Mouse (Mus musculus) heart, adult 18-20 months (tissue): ENCODE results near the gene Mphosph9. TPM values are rescaled to one million over a fixed set of nuclear protein-coding genes. Genes with fewer than 3 reads are reported as not detected.
"Not testable (repeated sequence)": the region's sequence is repeated elsewhere in the genome, so short reads cannot be mapped to it uniquely, and the experiment has no call there.

Experiments used
- DNase-seq, 2 experiments: peaks; one replicate each; pipeline ENCODE4 v3.0.0; 2021 to 2022; ENCODE audit warnings: mixed read lengths in 1 of 2
- total RNA-seq, 2 experiments: library from RNA; stranded (reverse); gene quantifications; 2 replicates each; pipeline ENCODE4 v1.2.3; 2021

Mphosph9 gene
- total RNA-seq, 2 experiments from 2014 or later: 3.9 to 5.5 TPM

DNA sequence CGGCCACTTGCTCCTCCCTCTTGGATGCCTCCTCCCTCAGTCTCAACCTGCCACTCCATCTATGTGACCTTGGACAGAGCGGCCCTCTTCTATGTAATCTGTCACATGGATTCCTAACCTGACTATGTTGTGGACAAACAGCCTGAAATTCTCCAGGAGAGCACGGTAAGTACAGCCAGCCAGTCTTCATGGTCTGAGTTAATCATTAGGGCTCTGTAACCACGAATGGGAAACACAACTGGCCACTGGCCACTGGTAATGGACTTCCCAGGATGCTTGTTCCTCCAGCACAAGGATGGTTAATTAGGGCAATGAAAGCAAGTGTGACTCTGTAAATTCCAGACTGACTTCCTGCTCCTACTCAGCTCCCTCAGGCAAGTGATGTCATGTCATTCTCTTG lies 91.6 kb downstream of the Mphosph9 start:
- DNase-seq: peak in 1 of 2 experiments; percentile 22

DNA sequence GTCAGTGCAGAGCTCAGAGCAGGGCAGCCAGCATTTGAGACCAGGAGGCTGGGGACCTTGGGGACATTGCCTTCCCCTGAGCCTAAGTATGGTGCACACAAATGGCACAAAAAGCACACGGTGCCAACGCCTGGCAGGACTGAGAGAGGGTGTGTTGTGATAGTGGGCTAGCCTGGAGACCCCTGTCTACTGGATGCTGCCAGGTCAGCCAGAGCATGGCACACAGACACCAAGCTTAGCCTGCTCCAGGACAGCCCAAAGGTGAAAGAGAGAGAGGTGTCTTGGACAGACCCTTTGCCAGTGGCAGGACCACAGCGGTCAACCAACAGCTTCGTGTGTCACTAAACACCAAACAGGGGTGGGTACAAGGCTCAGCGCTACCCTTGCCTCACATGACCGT lies 93.0 kb downstream of the Mphosph9 start:
- DNase-seq: peak in 1 of 2 experiments; percentile 7

DNA sequence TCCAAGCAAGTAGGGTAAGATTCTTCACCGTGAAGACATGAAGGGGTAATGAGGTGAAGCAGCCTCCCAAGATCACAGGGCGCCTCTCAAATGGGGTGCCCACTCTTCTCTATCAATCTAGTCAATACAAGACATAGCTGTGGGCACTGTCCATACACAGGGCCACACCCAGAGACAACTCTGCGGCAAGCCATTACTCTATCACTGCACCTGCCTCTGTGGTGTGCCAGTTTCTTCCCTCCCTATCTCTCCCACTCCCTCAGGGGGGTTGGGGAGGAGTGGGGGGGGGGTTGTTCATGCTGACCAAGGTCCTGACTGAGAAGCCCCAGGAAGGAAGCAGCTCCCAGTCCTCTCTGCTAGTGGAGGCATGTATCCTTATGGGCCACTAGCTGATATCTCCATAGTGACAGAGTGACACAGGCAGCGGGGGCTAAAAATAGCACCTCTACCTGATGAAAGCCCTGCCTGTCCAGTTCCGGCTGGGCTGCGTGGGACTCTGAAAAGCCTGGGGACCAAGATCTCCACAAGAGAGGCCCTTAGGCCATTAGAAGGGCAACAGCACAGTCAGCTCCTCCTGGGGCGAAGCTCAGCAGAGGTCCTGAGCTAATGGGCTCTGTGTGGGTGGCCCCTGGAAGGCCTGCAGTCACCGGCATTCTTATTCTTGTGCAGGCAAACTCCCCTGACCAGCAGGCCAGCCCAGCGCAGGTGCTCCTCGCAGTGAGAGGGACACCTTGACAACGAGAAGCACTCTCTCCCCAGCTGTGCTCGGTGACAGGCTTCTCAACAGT lies 93.7 kb downstream of the Mphosph9 start:
- peak; percentile 49 to 63 for DNase-seq

DNA sequence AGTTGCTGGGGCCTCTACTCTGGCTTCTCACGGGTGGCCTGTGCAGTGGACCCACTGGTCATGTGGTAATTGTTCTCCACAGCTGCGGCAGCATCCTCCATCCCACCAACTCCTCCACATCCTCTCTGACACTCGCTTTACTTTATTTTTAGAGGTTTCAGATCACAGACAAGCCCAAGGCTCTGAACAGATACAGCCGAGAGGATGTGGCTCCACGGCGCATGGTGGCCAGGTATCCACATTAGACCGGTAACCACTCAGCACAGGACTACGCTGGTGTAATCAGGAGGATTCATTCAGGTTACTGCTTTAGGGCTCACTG lies 94.7 kb downstream of the Mphosph9 start:
- DNase-seq: no peak

DNA sequence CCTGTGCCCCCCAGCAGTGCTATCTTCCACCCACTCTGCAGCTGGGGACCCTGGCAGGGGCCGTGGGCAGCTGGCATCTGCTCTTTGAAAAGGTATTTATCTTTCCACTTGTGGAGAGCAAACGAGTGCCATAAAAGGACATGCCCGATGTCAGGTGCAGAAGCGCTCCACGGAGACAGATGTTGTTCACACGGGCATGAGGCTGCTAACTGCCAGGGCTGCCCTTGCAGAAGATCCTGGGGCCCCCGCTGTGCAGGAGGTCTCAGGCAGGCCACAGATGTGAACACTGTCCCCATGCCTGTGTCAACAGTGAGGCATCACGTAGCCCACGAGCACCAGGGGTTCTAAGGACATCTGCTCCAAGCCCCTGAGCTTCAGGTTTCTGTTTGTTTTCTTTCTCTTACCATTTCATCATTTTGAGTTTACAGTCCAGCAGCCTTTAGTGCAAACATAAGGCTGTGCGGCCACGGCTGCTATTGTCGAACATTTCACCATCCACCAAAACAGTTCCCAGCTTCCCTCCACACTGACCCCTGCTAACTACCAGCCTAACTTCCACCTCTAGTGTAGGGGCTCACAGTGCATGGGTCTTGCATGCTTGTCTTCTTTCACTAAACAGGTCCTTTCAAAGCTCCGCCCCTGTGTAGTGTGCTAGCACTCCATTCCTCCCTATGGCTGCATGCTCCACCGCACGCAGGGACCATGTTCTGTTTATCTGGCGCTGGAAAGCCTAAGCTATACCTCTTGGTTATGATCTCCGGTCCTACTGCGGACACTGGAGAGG lies 95.2 kb downstream of the Mphosph9 start:
- DNase-seq: peak in 1 of 2 experiments; percentile 17

DNA sequence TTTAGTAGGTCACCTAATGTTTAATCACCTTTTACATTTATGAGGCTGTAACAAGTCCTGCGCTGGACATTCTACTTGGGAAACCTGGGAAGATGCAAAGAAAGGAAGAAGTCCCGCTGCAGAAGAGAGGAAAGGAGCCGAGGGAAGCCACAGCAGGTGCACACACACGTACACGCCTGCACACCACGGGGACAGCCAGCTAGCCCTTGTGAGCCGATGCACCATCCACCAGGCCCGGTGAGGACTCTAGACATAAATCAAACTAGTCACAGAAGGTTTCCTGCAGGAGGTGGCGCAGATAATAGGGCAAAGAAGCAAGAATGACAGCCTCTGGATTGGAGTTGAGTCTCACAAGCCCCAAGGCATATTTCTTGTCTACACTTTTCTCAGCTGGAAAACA lies 97.3 kb downstream of the Mphosph9 start:
- DNase-seq: no peak

DNA sequence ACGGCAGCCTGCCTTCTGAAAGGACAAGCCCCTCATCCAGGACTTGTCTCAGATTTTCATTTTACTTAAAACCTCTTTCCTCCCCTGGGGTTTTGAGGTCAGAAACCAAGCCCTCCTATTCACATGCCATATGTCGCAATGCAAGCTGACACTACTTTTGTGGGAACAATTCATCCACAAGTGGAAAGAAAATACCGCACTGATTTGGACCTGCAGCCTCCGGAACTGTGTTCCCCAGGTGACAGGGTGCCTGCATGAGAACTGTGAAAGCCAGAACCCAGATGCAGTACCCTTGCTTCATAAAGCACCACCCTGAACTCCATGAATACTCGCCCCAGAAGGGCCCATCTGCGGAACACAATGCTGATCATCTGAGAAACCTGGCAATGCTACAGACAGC lies 100.6 kb downstream of the Mphosph9 start:
- no peak for DNase-seq

DNA sequence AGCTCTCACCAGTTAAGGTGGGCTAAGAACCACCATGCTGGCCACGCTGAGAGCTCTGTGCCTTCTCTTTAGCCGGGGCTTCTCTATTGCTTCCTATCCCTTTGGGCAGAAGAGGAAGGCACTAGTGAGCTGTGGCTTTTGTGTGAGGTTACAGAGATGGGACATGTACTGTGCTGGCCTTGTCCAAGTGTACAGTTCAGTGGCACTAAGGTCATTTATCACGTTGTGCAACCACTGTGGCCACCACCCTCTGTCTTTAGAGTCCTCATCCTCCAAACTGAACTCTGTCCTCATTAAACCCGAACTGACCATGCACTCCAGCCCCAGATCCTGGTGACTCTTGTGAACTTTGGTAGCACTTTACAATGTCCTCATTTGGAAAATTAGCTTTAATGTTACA lies 101.3 kb downstream of the Mphosph9 start:
- DNase-seq: no peak

DNA sequence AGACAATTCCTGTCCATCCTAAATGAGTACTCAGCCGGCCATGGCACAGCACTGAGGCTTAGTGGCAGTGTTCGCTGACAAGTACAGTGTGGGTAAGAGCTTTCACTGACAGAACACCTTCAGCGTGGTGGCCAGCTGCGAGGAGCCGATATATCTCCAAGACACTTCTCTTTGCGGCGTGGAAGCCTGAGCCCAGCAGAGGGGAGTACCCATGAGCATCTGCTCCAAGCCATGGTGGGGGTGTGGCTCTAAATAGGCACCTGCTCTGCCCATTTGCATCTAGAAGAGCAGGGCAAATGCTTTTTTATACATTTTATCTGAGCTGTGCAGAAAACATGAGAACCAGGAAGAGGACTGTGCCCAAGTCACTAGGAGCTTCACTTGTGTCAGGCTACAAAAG lies 101.9 kb downstream of the Mphosph9 start:
- DNase-seq: no peak

DNA sequence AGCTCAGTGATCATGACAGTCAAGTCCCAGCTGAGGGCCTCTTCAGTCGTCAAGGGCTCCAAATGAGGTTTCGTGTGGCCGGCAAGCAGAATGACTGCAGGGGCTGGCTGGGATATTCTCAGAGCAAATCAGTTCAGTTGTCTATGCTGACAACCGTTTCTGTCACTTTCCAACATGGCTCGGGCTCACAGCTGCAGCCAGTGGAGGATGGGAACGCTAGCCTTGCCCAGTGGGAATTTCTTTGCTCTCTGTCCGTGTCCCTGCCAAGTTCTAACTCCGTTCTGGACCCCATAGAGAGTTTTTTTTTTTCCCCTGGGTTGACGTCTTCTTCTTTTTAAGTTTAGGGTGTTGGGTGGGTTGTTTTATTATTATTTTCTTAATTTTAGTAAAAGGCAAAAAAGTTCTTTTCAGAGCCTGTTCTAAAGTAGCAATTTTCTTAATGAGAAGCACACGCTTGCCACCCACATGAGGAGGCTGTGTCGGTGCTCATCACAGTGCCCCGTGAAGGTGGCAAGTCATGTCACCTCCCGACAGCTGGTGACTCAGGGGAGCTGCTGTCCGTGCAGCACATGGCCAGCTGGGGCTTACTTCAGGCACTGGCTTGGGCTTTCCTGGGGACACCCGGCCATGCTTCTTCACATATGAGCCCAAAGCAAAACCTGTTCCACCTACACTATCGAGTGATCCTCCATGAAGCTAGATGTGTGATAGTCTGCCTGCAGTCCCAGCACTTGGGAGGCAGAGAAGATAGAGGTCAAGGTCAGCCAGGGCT lies 103.3 kb downstream of the Mphosph9 start:
- DNase-seq: peak in 1 of 2 experiments; percentile 77

DNA sequence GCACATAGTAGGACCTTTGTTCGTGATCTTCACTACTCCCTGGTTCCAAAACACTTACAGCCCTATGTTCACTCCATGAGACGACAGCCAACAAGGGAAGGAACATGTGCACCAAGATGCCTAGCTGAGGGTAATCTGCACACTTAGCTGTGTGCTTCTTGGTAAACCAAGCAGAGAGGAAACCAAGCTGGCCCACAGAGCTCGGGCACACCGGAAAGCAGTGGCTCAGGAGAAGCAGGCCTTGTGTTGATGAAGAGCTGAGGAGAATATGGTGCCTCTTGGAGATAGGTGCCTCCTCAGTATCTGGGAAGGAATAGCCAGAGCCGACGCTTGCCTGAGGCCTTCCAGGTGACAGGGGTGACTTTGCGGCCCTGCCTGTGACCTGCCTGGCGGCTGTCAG lies 104.2 kb downstream of the Mphosph9 start:
- no peak for DNase-seq

DNA sequence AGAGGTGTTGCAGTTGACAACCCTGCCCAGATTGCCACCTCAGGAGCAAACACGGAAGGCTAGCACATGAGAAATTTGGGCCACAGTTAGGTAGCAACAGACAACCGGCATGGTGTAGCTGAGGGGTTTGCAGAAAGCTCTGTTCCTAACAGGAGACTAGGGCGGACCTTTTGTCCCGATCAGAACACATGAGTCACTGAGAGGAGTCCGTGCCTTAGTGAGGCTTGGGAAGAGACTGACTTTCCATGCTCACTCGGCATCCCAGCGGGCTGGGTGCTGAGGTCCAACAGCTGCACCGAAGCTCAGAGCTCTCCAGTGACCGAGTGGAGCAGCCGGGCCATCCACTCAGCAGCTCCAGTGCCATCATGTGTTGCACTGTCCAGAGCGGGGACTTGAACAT lies 105.1 kb downstream of the Mphosph9 start:
- DNase-seq: peak in 1 of 2 experiments; percentile 66

DNA sequence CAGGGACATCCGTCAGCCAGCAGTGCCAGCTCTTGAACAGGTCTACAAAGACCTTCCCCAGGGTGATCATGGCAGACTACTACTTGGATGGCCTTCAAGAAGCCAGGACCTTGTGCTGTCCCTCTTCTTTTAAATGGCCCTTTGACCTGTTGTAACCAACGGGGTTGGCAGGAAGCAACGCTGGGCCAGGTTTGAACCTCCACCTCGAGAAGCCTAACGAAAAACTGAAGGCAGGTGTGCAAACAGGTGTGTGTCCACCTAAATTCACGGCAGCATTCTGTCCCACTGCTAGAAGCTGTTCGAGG lies 106.1 kb downstream of the Mphosph9 start:
- no peak for DNase-seq

DNA sequence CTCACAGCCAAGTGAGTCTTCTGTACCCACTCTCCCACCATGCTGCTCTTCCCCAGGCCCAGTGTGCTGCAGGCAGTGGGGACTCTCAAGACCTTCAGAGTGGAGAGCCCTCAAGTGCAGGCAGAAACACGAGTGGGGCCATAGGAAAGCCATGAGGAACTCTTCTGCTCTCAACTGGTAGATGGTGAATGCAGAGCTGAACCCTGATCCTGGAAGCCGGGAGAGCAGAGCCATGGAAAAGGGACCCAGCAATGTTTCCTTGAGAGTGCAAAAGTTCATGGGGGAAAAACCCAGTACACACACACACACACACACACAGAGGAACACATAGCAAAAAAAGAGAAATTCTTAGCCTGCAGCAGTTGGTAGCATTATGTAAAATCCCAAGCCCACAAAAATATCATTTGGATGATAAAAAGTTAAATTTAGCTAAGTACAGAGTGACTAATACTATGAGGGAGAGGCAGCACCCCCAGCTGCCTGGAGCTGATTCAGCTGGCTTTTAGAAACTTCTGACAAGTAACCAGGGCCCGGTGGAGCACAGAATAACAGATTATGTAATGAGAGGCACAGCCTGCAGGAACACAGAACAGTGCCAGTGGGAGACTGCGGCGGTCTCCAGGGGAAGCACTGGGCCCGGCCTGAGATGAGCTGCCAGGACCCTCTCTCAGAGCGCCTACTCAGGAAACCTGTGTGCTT lies 106.6 kb downstream of the Mphosph9 start:
- peak; percentile 87 to 93 for DNase-seq

DNA sequence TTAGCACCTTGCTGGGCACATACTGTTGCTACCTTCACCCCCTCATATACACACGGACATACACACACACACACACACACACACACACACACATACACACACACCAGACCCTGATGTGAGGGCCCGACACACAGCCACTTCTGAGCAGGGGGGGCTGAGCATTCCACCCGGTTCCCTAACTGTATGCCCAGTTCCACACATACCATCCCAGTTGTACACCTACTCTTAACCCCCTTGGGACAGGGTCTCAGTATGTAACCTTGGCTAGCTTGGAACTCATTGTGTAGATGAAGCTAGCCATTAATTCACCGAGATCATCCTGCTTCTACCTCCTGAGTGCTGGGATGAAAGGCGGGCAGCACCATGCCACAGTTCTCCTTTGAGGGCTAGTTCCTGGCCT lies 107.2 kb downstream of the Mphosph9 start:
- DNase-seq: no peak

DNA sequence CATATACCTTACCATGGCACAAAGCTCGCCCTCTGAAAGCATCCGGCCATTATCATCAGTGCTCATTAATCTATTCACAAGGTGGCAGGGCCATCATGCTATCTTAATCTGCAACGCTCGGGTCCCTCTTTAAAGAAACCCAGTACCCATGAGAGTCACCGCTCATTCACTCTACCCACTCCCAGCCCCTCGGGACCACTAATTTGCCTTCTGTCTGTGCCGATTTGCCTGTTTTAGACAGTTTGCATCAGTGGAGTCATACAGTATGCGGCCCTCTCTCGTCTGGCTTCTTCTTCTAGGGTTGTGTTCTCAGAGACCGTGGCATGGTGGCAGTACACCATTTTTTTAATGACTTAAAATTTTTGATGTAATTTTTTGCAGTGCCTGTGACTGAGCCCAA lies 108.3 kb downstream of the Mphosph9 start:
- DNase-seq: no peak

DNA sequence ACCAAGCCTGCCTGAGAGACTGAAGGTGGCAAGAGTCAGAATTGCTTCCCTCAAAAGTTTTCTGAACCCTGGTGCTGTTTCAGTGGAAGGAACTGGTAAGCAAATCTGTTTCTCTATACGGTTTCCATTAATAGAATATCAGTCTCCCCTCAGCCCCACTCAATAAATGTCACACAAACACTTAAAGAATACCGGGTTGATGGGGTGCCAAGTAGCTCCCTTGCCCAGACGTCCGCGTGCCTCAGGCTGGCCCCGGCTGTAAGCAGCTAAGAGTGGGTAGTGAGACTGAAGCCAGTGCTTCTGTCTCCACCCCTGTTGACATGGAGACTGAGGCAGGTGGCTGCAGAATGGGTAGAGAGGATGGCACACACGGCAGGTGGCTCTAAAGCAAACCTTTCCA lies 108.8 kb downstream of the Mphosph9 start:
- DNase-seq: peak in 1 of 2 experiments; percentile 69

DNA sequence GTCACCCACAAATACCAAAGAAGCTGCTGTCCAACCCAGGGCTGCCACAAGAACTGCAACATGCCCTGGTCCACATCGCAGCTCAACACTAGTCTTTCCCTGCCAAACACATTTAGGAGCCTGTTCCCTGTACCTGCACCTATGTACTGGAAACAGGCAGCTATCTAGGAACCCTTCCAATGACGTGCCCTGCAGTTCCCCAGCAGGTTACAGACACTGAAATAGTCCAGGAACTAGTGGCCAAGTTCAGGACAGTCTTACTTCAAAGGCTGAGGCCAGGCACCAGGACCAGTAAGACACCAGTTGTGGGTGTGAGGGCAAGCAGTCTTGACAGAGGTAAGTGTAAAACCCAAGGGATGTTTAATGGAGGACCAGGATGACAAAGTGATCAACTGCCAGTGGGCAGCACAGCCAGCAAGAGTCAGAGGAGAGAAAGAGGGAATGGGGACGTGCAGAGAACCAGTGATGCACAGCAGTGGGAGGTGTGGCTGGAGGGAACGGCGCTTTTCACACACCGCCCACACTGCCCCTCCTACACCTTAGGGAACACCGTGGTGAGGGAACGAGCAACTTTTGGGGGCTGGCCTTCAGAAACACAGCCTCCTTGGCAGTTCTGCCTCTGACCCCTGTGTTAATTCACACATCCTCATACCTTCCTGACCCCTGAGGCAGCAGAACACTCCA lies 110.1 kb downstream of the Mphosph9 start:
- no peak for DNase-seq

DNA sequence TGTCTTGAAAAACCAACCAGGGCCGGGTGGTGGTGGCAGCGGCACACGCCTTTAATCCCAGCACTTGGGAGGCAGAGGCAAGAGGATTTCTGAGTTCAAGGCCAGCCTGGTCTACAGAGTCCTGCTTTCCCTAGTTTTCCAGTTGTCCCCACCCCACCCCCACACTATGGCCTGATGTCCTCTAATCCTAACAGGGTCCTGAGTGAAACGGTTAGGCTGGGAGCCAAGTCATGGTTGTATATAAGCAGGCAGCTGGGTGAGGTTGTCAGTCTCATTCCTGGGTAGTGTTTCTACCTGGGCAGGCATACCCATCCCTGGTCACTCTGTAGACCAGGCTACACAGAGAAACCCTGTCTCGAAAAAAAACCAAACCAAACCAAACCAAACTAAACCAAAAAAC lies 110.7 kb downstream of the Mphosph9 start:
- DNase-seq: not testable (repeated sequence)

DNA sequence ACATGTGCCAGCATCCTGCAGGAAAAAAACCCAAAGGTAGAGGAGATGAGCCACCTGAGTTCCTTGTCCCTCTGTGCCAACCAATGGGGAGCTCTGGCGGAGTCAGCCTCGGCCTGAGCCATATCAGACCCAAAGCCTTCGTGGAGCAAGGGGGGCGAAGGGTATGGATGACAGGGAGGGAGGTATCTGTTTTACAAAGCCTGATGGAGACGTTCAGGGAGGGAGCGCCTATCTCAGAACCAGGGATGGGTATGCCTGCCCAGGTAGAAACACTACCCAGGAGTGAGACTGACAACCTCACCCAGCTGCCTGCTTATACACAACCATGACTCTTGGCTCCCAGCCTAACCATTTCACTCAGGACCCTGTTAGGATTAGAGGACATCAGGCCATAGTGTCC lies 111.4 kb downstream of the Mphosph9 start:
- DNase-seq: no peak

DNA sequence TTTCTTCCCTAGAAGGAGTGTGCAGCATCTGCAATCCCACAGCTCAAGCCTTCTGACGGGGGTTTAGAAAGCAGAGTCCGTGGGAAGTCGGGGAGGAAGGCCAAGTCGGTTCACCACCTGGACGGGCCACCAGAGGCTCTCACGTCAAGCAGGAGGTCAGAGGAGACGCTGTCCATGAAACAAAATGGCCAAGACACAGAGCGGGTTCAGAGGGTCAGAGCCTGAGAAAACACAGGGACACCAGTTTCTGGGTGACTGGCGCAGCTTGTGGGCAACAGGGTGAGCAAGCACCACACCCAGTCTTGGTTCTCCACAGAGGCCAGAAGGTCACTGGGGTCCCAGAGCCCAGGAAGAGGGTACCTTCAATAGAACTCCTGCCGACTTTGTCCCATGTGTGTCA lies 112.1 kb downstream of the Mphosph9 start:
- DNase-seq: no peak
